Mouse (Mus musculus) cerebellum, postnatal 14 days (tissue): ENCODE results near the gene Topors.

ENCODE experiments used
- DNase-seq, 2 experiments: peaks; one replicate each; pipeline ENCODE4 v3.0.0; 2021; ENCODE audit warnings: mixed read lengths in 2 of 2

The Topors gene

DNA sequence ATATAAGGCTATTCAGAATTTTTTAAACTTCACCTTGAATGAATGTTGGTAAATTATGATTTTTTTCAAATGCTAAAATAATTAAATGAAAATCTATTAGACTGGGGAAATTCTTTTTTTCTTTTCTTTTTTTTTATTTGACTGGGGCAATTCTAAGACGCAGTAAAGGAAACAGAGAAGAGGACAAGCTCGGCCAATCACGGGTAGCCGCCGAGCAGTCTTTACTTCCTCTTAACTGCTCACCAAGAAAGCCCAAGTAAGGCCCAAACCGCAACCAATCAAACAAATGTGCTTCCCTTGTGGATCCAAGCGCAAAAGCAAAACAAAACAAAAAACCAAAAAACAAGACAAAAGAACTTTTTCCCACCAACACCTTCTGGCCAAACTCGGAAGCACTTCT is 25.6 kb downstream of the Topors start:
- DNase-seq, result no peak

DNA sequence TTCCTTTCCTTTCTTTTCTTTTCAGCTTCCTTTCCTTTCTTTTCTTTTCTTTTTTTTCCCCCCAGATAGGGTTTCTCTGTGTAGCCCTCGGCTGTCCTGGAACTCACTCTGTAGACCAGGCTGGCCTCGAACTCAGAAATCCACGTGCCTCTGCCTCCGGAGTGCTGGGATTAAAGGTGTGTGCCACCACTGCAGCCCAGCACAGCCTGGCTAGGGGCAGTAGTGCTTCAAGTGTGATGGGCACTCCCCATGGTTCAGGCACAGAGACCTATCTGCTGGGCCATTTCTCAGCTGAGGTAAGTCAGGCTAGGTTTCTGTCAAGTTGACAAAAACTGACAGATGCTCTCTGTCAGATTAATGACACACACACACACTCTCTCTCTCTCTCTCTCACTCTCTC is 26.6 kb downstream of the Topors start:
- no peak for DNase-seq

DNA sequence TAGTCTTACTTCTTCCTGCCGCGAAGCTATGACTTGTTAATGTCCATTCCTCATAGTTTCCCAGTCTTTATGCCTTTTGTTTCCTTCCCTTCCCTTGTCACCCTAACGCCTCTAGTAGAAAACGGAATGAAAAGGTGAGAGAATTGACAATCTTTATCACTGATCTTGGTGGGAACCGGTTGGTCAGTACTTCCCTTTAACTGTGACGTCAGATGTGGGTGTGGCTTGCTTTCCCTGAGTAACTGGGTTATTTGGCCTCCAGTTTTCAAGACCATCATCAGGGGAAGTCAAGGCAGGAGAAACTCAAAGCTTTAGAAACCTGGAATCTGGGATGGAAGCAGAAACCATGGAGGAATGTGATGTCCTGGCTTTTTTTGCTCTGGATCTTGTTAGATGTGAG is 27.7 kb downstream of the Topors start:
- no peak for DNase-seq

DNA sequence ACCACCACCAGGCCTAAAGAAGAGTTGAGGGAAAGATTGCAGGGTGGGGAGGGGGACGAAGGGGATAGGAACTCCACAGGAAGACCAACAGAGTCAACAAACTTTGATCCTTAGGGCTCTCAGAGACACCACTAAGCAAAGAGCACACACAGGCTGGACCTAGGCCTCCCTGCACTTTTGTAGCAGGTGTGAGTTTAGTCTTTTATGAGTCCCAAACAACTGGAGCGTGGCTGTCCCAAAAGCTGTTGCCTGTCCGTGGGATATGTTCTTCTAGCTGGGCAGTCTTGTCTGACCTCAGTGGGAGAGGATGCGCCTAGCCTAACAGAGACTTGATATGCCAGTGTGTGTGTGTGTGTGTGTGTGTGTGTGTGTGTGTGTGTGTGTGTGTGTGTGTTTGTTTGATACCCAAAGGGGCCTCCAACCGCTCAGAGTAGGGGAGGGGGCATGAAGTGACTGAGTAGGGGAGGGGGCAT is 29.3 kb downstream of the Topors start:
- DNase-seq, result no peak

DNA sequence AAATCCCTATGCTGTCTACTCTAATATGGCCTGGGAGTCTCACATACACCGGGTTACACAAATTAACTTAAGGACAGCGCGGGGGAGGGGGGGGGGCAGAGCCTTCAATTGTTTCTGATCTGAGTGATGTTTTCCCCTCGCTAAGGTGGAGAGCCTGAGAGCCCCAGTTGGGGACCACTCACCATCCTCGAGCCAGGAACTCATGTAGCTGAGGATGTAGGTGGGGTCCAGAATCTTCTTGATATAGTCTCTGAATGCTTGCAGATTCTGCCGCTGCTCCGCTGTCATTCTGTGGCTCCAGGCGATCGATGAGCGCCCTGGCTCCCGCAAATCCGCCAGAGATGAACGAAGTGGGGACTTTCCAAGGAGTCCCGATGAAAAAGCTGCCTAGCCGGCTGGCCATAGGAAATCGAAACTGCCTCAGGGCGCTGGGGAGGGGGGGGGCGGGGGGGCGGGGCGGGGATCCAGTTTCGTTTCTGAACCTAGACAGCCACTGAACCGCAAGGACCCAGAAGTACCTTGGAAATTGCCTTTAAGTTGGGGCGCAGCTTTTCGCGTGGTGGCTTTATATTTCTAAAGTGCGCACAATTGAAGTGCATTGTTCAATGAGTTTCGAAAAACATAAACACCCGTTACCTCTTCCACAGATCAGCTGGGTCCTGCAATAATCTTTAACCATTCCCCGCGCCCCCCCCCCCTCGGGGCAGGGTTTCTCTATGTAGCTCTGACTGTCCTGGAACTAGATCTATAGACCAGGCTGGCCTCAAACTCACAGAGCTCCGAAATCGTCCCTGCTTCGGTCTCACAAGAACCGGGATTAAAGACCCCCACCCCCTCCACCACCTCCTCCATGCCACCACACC is 30.0 kb downstream of the Topors start, which contains the start of gene Ddx58:
Gene Ddx58 (minus strand): TSS at position 420 of the 863 bp plus-strand sequence.
- DNase-seq, result peak; percentile 8 to 22

DNA sequence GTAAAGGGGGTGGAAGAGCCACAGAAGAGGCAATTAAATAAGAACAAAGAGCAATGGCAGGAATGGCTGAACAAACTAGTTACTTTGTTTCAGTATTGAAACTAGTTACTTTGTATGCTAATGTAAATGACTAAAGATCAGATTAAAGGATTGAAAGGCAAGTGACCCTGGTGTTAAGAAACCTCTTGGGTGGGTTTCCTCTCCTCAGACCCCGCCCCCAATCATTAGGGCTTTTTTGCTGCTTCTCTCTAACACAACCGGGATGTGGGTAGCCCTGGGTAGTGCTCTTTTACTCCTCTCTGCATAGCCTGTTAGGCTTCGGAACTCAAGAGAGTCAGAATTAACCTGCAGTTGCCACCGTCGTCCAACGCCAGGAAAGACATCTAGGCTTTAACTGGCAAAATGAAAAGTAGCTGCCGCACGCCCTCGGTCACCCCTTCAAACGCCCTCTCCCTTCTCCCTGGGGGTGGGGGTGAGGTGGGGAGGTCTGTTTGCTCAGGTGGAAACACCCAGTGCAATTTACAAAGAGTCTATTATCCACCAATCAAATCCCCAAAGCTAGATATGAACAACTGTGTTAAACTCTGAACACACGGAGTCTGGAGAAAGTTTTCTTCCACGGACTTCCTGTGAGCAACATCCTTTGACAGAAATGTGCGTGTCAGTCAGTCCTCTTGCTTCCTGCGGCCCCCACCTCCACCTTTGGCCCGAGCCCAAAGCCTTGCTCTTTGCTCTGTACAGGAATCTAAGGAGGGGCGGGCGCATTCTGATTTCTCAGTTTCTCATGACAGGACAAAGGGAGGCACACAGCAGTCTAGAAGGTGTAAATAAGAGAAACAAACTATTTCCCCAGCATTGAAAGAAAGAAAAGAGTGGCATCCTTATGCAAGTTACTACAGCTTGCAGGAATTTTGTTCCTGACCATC is 30.9 kb downstream of the Topors start:
- peak; percentile 35 to 52 for DNase-seq

DNA sequence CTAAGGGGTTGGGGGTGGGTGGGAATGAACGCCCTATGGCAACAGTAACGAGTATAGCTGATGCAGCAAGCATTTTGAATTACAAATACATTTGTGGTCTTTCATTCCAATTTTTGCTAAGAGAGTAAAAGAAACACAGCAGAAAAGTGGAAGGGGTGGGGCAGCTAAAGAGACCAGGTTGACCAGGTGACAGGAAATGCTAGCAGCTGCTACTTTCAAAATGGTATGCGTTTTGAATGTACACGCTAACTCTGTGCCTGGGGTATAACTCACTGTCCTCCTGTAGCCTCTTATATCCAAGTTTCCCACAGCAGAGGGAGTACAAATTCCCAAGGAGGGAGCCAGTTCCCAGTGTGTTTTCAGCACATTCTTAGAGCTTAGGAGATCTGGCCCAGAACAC is 32.8 kb downstream of the Topors start:
- no peak for DNase-seq

DNA sequence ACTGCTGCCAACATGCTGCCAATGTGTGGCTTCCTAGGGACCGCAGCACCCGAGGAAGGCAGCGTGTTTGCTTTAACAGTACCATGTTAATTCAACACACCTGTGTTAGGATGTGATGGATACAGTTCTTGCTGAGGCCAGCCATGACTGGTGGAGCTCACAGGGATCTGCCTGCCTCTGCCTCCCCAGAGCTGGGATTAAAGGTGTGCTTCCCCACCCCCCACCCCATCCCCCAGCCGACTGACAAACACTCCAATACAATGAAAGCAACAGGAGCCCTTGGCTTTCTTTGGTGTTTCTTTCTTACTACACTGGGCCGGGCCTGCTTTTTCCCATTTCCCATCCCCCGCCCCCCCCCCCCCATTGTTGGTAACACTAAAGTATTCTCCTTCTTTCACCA is 35.4 kb downstream of the Topors start:
- no peak for DNase-seq

DNA sequence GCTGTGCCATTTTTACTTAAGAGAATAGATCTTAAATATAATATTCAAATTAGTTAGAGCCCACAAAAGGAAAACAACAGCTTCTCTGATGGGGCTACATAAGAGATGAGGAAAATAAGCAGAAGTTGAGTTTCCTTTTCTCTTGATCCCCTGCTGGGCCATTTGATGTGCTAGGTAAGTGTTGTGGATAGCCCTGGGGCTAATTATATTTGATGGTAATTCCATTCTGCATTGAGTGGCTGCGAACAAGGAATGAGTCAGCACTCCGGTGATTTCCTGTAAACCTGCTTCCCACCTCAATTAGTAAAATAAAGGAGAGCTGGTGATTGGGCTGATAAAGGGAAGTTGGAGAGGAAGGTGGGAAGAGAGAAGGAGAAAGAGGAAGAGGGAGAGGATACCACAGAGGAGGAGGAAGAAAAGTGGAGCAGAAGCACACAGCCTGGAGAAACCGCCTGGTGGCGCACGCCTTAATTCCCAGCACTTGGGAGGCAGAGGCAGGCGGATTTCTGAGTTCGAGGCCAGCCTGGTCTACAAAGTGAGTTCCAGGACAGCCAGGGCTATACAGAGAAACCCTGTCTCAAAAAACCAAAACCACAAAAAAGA is 36.5 kb downstream of the Topors start:
- DNase-seq, result no peak

DNA sequence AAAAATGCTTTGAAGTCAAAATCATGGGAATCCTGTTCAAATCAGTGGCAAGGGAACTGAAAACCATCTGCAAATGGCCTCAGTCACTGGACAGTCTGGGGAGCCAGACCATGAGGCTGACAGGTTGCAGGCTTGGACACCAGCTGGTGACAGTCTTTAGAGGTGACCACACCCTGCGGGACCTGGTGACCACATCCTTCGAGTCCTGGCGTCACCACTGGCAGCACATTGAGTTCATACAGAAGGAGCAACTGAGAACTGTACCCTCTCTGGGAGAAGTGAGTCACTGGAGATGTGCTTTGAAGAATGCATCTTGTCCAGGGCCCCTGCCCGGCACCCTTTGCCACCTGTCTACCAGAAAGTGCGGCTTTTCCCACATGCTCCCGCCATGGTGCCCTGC is 39.9 kb downstream of the Topors start:
- no peak for DNase-seq

DNA sequence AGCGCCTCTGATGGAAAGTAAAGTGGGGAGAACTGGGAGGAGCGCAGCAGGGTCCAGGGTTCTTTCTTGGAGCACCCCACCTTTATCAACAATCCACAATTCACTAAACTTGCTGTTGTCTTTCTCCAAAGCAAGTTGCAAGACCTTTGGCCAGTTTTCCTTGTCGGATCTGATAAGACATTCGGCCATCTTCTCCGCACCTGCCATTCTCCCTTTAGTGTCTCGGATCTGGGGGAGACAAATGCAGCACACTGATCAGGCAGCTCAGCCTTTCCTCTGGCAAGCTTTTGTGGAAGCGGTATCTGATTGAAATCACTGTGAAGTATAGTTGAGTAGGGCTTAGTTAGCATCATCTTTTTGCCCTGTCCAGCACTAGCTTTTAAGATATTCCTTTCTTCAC is 41.8 kb downstream of the Topors start:
- no peak for DNase-seq

DNA sequence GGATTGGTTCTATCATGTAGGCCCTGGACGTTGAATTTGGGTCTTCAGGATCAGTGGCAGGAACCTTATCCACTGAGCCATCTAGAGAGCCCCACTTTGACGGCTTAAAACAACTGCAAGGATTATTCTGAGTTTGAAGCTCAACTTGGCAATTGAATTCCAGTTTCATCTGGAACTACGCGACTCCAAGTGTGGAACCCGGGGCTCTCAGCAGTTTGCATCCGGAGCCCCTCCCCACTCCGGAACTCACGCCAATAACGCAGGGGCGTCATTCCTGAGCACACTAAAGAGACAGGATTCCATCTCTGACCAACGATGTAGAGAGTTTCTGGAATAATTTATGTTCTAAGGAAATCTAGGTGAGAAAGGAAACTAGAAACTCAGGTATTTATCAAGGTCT is 42.5 kb downstream of the Topors start:
- DNase-seq, result no peak

DNA sequence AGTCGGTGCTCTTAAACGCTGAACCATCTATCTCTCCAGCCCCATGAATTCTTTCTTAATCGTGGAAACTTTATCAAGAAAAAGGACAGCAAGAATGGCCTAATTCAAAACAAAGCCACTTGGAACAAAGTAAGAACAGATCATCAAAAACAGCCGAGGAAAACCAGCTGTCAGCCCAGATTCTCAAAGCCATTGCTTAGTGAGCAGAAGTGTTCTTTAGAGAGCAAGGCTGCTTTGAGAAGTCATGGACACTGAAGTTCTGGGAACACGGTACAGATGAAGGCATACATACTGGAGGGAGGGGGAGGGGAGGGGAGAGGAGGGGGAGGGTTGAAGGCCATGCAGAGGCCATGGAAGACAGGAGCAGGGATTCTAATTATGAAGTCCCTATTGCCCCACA is 43.6 kb downstream of the Topors start:
- DNase-seq, result no peak

DNA sequence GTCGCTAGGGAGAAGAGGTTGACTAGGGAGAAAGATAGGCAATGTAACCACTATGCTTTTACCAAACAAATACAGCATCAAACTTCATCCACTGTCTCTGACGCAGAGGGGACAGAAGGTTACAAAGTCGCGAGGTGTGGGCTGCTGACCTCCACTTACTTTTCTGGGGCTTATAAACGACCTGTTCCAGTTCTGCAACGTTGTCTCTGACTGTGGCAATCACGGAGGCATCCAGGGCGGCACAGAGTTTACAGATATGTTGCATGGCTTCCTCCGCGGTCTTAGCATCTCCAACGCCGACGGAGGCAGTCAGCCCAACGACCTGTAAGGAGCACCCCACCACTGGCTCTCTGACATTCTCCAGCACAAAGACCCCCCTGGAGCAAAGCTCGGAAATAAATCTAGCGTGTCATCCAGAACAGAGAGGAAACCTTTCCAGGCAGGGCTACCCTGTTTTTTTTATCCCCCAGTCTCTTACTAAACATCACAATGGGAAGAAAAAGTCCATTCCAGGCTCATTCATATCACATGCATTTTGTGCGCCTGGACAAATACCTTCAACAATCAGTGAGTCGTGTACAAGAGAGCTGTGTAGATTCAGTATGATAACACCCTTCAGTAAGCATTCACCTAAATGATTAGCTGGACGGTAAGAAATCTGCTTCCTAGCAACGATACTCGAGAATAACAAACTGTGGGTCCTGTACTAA is 47.6 kb downstream of the Topors start:
- no peak for DNase-seq

DNA sequence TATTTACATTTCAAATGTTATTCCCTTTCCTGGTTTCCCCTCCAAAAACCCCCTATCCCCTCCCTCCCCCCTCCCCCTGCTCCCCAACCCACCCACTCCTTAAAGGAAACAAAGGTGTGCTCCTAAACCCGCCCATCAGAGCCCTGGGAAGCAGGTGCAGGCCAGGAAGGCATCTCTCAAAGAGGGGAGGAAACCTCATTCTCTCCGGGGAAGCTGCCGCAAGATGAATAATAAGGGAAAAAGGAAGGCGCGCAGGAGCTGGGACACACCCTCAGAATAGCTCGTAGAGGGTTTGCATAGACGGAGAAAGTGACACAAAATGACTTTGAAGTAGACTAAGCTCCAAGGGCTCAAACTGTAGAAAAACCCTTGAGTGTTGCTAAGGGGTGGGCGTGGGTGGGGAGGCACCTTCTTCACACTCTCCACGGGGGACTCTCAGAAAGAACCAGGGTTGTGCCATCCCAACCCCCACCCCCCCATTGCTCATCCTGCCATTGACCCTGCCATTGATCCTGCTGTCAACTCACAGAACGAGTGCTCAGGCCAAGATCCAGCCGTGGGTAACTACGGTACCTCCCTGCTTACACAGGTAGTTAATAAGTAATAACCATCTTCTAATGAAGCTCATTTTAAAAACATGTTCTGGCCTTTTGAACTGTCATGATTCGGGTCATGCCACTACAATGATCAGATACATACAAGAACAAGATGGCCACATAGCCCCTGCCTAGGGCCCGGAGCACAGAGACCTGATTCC is 48.5 kb downstream of the Topors start:
- no peak for DNase-seq

DNA sequence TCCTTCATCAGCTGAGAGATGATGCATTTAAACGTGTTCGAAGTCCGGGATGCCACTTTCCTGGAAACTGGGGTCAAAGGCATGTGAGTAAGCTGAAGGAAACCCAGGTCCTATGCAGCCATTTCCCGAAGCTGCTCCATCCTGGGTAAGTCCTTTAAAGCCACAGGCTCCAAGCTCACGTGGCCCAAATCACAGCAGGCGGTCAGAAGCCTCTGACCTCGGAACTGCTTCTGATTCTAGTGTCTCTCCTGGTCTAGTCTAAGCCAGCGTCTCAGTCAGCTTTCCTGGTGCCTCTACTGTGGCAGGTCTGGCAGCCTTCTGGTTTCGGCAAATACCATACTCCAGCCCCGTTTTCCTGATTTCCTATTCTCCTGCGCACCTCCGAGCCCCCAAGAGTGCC is 49.2 kb downstream of the Topors start:
- DNase-seq, result peak in 1 of 2 experiments; percentile 21

DNA sequence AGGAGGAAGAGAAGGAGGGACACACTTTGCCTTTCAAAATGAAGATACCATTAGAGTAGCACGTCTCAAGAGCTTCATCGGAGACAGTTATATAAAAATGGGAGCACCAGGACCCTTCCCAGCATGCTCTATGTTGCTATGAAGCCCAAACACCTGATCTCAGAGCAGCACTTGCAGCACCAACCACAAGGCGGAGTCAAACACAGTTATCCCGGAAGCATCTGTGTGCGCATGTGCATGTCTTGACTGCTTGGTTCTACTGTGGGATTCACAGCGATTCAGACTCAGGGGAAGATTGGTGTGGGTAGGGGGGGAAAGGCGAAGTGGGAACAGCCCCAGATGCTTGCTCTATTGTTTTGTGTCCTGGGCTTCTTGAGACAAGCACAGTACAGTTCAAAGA is 51.3 kb downstream of the Topors start:
- DNase-seq, result peak in 1 of 2 experiments; percentile 32

DNA sequence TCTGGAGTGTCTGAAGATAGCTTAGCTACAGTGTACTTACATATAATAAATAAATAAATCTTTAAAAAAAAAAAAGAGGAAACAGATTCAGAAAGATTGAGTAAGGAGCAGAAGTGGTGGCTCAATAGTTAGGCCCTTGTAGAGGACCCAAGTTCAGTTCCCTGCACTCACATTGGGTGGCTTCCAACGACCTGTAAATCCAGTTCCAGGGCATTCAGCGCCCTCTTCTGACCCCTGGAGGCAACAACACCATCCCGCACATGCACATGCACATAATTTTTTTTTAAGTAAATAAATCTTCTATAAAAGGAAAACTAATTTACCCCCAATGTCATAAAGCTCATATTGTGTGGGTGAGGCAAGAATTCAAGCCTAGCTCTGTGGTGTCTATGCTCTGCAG is 51.7 kb downstream of the Topors start:
- no peak for DNase-seq

DNA sequence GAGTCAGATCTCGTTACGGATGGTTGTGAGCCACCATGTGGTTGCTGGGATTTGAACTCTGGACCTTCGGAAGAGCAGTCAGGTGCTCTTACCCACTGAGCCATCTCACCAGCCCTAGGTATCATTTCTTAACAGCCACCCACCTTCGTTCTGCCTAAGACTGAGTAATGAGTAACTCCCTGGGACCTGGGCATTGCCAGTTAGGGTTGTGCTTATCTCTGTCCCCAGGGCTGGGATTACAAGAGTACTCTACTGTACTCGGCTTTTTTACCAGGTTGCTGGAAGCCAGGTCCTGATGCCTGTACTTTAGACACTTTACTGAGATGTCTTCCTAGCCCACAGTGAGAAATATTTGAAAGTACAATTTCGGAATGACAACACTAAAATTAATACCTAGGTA is 57.5 kb downstream of the Topors start:
- DNase-seq, result no peak
